Mouse (Mus musculus): ENCODE results near the gene Fibin. TPM values are rescaled to one million over a fixed set of nuclear protein-coding genes. Genes with fewer than 3 reads are reported as not detected.

Fibin gene
- 1 to 10 TPM; 5.9 to 8.9 (median 8.6) TPM for total RNA-seq (2022)

DNA sequence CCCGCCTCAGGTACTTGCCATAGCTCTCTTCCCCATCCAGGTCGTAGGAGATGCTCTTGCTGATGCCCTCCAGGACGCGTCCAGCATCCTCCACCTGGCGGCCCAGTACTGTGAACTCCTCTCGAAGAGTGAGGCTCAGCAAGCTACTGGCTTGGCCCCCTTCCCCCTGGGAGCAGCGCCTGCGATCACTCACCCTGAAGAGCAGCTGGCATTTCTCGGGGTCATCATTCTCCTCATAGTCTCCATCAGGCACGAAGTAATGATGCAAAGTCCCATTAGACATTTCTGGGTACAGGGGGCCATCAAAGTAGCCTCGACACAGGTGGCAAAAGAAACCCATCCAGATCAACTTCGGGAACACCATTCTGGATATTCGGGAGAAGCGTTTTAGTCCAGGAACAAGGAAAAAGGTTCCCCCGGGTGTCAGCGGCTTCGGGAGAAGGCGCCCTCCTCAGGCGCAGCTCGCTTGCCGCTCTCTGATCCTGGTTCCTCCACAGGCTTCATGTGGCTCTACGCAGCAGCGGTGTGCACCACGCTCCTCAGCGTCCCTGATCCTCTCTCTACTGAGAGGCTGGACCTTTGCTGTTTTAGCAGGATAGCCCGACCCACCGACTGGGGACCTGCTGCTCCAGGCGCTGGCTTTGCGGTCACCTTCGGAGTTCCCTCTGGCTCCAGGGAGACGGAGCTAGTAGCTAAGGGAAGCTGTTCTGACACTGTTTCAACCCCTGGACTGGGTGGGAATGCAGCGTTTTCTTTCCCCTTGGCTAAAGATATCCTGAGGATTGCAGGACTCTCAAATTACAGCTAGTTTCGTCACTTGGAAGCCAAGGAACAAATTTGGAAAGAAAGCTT, at the start of gene Fibin:
TSS of gene Fibin (minus strand) at position 752 of the 852 bp plus-strand sequence.
- DNase-seq, result peak; percentile 4

DNA sequence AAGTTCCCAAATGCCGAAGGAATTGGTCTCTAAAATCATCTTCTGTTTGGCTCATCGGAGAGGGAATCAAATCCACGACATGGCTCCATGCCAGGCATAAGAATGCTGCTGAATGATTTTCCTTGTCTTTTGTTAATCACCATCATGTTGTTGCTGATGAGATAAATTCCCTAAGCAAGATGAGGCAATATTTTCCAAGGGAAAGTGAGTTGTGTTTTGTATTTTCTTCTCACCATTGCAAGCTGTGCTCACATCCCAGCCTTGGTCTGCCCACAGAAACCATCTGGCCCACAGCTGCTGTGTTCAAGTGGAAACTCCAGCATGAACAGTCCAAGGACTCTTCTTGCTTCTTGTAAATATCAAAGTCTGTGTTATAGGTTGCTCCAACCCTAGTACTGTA, 48.4 kb upstream of the Fibin start:
- DNase-seq, result no peak

DNA sequence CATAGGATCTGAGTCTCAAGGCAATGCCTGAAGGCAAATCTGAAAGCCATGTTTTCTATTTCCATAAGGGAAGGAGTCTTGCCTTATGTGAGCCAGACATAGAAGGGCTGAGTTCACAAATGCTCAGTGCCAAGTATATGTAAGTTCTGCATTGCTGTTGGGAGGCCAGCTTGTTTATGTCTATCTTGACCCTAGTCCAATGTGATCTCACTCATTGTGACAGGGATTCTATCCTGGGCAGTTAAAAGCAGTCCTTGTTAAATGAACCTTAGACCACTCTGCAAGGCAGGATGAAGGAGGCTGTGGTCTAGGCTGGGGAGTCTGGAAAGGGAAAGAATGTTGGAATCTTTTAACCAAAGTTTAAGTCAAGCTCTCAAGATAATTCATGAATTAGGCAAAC, 45.8 kb upstream of the Fibin start:
- DNase-seq, result no peak

DNA sequence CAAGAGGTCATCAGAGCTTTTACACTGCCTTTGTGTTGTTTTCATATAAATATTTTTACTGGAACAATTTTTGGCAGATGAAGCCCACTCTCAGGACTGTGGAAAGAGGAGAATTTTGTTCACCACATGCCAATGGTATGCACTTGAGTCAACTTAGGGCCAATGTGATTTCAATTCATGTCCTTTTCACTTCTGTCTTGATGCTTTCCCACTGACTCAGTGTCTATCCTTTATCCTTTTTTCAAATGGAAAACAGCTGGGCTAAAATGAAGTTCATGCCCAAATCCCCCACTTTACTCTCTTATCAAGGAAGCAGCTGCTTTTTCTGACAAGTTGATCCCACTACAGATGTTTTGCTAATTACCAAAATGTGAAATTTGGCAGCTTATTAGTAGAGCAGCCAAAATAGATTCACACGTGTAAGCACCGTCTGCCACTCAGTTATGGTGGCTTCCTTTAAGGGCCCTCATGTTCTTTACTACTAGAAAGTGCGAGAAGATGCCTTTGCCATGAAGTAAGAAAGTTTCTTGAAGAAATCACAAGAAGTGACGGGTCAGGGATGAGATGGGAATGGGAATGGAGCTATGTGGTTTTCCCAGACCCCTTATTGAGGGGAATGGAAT, 29.8 kb upstream of the Fibin start:
- no peak for DNase-seq

DNA sequence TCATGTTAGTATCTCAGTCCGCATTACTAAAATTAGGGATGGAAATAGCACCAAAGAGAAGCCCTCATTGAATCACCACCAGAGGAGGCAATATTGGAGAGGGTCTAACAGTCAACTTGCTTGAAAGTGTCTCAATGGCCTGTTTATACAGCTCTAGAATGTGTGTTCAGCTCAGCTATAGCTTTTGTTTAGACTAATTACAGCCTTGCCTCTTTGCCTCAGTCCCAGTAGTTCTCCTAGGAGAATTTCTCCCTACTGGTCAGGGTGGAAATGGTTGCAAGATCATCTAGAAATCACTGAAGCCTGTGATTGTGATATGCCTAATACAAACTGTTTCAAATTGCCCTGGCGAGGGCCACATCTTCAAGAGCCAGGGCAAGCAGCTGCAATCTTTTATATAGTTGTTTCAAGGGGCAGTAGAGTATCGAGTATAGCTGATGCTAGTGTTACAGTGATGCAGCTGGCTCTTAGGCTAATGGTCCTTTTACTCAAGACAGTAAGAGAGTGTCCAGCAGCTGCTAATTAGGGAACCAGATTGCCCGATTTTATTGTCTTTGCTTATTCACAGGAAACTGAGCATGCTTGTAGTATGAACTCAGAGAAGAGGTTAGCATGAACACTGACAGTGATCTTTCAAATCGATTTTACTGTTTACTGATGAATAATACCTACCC, 27.9 kb upstream of the Fibin start:
- no peak for DNase-seq

DNA sequence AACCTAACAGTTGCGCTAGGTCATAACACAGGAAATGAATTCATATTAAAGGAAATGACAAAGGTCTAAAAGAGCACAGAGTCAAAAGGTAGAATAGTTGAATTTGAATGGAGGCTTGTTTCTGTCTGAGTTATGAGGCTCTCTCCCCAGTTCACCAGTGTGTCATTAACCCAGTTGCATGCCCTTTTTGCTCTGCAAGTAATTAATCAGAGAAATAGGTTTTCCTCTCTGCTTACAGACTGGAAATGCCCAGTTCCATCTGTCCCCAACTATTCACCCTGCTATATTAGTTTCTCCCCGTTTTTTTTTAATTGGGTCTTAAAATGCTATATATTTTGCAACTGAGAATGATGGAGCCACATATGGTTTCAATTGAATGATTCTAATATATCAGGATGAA, 16.8 kb upstream of the Fibin start:
- no peak for DNase-seq

DNA sequence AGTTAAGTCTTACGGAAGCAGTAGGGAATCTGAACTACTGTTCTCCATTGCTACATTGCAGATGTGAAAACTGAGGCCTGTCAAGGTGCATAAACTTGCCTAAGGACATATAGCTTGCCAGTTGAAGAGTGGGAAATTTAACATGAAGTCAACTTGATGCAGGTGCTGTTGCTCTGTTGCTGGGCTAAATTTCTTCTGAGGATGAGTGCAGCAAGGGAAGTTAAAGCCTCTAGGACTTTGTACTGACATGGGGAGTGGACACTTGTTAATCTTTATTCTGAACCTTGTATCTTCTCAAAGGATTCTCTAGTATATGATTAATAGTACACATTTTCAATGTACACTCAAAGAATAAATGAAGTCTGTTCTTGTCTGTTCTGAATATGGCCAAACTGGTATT, 13.7 kb upstream of the Fibin start:
- DNase-seq, result no peak

DNA sequence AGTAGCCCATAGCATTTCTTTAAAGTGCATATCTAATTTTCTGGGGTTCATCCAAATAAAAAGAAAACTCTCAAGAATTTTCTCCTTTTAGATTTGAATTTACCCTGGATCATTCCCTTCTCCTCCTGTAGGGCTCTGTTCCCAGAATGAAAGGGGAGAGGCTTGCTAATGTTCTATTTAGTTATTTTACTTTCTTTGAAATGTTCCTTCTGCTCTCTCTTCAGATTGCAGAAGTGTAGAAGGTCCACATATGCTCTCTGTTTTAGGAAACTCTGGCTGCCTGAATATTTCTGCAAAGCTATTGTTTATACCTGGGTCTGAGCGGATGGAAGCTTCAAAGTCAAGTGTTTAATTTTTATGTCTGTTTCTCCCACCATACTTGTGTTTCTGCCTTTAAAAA, 12.5 kb upstream of the Fibin start:
- no peak for DNase-seq

DNA sequence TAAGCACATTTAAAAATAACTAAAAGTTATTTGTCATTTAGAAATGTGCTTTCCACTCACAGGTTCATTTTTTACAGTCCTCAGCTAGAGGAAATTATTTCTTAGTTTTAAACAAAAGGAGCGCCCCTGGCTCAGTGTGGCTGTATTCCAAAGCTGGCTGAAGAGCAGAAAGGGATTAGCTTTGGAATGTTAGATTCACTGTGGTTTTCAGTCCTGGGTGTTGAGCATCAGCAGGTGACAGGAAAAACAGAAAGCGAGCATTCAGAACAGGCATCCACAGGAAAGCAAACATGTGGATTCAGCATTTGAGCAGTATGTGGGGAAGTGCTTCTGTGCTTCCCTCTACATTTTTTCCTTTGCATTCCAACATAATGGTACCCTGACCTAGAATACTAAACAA, 10.2 kb upstream of the Fibin start:
- DNase-seq, result no peak

DNA sequence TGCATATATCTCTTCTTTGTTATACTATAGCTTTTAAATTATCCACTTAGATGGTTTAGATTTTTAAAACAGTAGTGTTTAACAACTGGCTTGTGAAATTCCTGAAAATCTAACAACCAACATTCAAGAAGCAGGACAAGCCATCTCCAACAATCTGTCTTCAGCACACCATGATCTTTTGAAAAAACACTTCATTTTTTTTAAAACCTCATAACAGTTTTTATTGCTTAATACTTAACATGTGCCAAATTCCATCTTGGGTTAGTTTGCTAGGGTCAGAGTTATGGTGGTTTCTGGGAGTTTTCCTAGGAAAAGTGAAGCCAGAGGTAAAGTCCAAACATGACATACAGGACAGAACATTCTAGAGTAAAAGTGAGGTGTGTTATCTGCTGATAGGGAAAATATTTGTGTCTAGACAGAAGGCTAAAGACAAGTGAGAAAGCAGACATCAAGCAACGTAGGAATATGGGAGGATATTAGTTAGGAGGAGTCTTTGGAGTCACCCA, 4.5 kb upstream of the Fibin start:
- no peak for DNase-seq

DNA sequence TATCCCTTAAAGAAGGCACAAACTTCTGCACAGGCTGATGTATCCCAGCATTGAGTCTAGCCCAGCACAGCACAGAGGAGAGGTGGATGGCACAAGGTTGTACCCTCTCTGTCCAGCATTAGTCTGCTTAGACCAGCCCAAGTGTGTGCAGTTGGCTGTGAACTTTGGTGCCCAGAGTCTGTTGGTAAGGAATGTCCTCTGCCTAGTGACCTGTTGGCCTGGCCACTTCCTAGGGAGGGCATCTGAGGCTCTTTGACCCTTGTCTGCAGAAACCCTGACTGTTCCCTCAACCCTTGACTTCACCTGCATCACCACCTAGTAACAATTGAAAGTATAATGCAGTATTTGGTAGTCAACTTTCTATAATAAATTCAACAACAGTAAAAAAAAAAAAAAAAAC, 2.4 kb upstream of the Fibin start:
- no peak for DNase-seq

DNA sequence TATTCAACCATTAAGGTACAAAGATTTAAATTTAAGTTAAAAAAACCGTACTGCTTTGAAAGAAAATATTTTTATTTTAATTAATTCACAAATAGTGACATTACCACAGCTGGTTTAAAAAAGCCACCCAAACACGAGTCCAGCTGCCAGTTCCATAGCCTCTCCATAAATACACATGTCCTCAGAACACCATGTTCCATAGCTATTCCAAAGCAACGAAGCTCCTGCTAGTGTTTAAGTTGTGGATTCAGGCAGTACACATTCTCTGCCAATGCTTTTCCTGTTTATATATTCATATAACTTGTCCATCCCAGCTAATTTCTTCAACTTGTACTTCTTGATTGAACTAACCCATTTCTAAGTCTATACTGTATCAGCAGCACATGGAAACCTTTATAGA, 872 bp upstream of the Fibin start:
- DNase-seq, result no peak

DNA sequence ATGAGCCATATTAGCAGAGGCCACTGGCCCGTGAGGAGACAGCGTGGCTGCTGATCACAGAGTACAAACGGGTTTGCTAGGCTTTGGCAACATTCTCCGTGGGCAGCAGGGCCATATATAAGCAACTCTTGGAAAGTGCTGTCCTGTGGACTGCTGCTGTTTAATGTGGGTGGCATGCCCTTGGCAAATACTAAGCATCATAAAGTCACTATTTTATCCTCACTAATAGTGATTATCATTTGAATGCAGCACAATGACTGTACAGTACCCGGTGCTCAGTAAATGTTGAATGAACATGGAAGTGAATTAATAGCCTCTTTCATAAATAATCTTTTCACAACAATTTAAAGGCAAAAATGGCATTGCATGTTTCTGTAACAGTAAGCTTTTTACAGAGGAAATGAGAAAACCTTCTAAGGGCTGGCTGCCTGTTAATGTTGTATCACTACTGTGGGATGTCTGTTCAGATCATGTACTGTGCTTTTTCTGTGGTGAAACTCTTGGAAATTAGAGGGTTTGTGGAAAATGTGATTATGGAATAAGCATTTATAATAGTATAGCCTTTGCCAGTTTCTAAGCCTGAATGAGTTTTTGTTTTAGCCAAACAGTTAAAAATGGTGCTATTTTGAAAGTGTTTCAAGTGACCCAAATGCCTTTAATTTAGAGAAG, 9.5 kb downstream of the Fibin start:
- no peak for DNase-seq

DNA sequence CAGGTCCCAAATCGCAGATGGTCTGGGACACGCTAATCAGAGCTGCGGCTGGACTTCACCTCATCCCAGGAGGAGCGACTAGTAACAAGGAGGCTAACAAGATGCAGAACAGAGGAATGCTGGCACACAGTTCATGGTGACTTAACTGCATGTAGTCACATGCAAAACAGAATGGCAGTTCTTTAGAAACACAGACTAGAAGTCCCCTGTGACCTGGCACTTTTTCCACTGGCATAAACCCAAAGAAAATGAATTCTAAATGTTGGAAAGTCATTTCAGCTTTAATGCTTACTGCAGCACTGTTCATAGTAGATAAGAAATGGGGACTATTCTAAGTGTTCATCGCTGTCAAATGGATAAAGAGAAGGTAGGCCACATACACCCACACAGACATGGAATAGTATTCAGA, 11.1 kb downstream of the Fibin start:
- DNase-seq, result no peak

DNA sequence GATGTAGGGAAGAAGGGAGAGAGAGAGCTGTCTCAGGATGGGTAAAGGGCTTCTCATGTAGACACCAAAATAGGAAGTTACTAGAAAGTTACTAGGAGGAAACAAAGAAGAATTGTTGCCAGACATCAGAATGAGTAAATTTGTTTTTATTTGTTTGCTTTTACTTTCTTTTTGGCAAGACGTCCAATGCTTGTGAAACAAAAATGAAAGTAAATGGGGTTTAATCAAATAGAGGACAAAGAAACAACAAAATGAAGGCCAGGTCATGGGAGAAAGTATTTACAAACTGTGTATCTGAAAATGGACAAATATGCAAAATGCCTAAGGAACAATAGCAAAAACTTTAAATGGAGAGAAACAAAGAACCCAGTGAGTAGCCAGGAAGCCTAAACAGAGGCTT, 11.6 kb downstream of the Fibin start:
- DNase-seq, result no peak

DNA sequence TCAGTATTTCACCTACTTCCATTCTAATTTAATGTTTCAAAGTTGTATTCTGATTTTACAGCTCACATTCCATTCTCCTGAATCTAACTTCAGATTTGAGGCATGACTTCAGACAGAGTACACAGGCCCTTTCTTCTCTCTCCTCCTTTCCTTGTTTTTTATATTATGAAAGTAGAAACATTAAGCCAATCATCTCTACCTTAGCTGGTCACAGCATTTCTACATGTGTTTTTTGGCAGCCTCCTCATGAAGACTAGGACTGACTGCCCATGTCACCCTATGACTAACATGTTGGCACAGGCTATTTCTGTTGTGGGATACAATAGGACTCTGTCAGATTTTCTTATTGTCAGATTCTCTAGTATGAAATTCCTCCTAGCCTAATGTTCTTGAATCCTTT, 34.0 kb downstream of the Fibin start:
- no peak for DNase-seq

DNA sequence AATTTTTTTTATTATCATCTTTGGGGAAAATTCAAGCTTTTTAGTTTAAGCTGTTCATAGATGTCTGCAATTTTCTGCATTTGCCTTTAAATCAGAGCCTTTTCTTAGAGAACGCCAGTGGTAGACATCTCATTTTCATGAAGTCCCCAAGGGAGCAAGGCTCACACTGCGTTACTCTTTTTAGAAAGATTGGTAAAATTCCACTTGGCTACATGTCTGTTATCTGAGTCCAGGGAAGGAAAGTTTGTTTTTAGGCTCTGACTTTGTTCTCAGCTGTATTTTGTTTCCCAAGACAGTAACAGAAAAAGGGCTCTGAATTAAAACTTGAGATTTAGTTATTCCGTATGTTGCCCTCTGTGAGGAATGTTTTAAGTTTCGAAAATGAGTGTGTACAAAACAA, 43.0 kb downstream of the Fibin start:
- no peak for DNase-seq

DNA sequence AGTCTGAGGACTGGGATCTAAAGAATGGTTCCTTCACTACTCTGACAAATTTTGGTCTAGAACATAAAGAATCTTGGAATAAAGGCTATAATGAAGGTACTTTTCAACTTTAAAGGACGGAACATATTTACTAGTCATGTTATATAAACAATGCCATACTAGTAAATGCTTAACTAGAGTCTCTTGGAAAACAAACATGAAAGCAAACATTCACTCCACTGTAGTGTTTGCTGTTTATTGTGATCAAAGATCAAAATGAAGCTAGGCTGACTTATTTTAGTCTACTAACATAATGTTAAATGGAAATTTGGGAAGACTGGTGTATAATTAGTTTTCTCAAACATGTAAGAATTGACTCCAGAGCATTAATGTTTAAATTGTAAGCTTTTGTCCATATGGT, 43.7 kb downstream of the Fibin start:
- no peak for DNase-seq

DNA sequence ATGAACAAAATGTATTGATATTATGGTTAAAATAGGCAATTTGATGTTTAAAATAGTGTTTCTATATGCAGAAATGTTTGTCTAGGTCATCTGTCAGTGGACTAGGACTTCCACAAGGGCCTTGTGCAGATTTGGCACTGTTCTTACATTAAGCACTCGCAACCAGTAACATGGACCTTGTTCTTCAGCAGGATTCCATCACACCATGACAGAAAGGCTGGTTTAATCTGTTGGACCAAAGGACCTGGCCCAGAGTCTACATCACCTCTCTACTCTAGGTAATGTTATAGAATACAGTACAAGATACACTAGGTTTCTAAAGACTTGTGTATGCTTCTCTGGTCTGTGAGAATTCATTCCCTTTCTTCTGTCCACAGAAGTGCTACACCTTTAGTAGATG, 44.3 kb downstream of the Fibin start:
- DNase-seq, result no peak

DNA sequence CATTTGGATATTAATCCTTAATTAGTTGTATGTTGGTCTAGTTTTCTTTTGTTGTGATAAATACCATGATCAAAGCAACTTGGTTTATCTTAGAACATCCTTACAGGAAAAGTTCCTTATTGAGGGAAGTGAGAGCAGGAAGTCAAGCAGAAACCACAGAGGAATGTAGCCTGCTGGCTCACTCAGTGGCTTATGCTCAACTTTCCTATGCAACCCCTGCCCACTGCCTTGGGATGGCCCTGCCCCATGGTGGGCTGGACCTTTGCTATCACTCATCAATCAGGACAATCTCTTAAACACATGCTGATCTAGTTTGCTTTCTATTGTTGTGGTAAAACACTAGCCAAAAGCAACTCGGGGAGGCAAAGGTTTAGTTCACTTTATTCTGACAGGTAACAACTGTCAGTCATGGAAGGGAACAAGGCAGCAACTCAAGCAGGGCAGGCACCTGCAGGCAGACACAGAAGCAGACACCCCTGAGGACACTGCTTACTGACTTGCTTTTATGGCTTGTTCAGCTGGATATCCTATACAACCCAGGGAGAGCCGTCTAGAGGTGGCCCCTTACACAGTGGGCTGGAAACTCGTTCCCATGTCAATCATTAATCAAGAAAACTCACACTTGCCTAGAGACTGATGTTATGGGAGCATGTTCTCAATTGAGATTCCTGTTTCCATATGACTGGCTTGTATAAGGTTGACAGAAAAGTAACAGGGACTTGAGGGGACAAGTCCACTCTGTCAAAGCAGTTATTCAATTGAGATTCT, 46.7 kb downstream of the Fibin start:
- DNase-seq, result no peak

DNA sequence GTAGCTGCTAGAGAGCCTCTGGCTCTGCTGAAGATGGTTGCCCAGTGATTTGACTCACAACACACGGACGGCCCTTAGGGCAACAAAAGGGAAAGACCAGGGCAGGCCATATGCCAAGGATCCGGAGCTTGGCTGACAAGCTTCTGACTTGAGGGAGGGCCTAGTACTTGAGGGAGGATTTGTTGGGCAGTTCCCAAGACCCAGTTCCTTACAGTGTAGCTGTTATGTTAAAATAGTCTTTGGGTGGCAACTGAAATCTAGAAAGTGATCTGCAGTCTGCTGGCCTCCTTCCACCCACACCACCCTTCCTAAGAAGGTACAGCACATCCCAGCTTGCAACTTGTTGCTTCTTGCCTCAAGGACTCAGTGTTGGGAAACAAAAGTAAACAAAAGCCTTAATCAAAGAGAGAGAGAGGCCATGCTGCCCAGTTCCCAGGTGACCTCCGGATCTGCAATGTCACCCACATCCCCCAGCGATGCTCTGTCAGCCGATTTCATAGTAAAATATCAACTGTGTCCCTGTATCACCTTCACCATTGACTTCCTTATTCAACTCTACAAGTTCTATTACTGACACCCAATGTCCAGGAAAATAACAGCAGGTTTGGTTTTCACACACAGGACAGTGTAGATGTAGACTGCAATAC, 48.4 kb downstream of the Fibin start, which contains the start of gene Bbox1:
TSS of gene Bbox1 (minus strand) at position 52 of the 647 bp plus-strand sequence.
- DNase-seq, result peak; percentile 2

DNA sequence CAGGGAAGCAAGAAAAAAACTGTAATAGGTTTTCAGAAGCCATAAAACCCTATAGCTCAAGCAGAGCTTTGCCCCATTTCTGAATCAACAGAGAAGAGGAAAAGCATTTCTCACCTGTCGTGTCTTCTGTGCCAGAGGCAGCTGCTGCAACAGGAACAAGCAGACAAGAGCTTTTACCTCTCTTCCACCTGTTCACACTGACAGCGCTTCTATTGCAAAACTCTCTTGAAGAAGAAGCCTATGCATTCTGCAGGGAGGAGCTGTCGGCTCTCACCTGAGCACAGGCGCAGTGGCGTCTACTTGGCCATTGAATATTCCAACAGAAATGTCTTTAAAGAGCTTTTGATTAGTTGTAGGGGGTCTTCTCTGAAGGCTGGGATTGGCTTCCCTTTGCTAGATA, 48.9 kb downstream of the Fibin start:
- DNase-seq, result no peak

All from adrenal gland, adult 8-10 months (tissue).